Mouse (Mus musculus) retina, adult 2 months (tissue): ENCODE data around the gene Plxnc1.

Source experiments
- DNase-seq: peaks from one replicate; pipeline ENCODE4 v3.0.0-alpha.2; 2012; ENCODE audit warnings: low read depth, low spot score

The Plxnc1 gene

DNA sequence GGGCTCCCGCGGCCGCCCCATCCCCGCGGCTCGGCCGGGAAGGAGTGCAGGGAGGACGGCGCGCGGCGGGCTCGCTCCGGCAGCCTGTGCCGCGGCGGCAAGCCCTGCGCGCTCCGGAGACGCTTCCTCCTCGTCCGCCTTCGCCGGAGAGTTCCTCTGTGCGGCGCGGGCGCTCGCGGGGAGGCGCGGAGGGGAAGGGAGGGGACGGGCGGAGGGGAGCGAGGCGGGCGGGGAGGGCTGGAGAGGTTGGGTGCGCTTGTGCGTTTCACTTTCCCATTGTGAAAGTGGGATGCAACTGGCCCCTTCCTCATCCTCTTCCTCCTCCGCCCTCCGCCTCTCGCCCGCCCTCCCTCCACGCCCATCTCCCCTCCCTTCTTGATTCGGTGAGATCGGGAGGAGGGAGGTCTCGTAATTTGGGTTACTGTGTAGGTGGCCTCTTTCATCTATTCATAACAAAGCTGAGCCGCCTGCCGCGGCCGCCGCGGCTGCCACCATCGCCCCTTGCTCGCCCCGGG, at the start of gene Plxnc1:
Gene Plxnc1, minus strand, starts transcription at position 145 of the 515 bp plus-strand sequence.
- no peak for DNase-seq

DNA sequence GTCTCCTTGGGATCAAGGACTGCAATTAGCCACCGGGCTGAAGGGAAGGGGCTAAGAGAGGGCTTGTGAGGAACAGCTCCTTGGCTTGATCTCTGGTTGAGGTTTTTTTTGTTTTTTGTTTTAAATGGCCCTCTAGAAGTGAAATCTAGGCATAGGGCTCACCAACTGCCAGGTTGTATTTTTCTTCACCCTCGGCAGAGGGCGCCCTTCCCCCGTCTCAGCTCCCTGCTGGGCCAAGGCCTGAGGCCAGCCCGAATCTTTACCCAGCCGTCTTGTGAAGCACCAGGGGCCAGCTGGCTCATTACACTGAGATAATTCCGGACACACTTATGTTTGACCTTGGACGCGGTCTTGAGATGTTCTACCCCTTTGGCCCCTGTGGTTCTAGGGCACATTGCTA, 47.5 kb upstream of the Plxnc1 start:
- DNase-seq, result no peak

DNA sequence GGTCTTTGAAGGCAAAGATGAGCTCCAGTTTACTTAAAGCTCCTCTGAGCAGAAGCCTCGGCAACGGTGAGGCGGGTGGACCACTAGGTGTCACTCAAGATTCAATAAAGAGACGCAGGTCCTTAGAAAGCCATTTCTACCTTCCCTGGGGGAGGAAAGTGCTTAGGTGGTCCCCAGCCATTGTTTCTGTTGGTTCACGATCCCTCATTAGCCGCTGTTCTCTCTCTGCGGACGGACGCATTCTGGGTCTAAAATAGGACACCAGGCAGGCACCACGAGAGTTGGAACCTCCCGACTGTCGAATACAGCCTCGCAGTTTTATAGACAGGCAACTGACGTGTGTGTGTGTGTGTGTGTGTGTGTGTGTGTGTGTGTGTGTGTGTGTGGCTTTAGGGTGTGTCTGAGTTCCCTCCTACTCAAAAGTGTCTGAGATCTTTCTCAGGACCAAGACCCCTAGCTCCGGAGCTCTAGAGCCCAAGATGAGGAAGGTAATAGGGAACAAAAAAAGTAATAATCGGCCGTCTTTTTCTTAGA, 47.0 kb upstream of the Plxnc1 start:
- DNase-seq, result peak; percentile 30

DNA sequence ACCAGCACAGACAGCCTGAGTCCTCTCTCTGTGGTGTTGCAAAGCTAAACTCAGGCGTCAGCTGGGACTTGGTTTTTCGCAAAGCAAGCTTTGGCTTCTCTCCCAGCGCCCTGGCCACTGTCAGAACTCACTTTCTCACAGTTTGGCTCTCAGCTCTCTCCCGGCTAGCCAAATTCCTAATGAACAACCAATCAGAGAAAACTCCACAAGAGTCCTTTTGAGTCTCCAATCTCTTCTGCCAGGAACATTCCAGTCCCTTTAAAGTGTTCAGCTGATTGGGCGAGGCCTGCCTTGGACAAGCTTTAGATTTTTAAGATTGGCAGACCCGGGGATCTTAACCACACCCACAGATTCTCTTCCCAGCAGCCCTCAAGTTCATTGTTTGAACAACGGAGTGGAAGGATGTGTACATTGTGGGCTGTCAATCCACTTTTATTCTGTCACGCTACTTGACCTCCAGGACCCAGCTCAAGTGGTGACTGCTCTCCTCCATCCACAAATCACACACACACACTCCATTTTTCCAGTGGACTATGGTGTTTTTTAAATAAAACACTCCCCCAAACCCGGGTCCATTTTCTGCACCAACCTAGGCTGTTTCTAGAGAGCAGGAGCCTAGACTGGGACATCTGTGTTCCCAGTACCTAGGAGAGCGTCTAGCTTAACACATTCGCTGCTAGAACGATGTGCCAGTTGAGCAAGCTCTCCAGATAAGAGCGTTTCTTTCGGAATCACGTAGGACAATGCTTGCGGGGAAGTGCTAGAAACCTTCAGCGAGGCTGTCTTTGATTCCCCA, 46.3 kb upstream of the Plxnc1 start:
- no peak for DNase-seq

DNA sequence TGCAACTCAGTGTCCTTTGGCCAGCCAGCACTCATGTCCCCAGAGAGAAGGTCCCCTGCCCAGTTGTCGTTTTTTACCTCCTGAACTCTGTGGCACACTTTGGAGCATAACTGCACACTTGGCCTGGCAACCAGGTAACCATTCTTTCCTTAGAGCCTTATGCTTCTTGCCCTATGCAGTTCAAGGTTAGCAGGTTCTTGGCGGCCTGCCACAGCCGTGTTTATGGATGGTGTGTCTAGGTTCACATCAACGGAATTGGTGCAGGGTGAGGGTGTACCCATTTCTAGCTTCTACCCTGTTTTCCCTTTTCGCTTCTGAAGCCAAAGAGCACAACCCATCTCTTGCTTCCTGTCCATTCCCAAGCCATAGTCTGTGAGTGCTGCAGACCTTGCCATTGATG, 44.7 kb upstream of the Plxnc1 start:
- DNase-seq, result no peak

DNA sequence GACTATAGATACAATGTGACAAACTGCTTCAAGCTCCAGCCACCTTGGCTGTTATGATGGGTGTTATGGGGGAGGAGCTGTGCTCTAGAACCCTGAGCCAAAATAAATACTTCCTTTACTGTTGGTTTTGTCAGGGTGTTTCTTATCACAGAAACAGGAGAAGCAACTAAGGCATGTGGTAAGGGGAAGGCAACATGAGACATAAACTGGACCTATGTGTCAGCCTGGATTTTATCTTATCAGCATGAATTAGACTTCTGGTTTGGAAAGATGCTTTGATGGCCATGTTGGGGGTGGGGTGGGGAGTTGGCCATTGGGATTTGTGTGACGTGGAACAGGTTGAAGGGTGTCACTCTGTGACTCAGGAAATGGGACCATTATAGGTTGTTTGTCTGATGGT, 40.5 kb upstream of the Plxnc1 start:
- DNase-seq, result no peak

DNA sequence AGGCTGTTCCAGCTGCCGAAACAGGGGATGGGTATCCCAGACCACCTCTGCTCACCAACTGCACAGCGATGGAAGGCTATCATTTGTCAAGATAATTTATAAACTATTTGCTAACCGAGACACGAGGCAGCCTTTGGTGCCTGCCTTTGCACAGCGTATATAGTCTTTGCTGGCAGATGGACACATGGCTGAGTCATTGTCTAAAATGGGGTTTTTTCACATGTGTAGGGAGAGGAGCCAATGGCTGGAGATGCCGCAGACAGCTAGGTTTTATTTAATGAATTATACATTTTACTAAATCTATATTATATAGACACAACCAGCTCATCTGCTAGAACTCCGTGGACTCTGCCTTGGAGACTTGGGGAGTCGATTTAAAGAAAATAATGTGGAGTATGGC, 37.9 kb upstream of the Plxnc1 start:
- DNase-seq, result no peak

DNA sequence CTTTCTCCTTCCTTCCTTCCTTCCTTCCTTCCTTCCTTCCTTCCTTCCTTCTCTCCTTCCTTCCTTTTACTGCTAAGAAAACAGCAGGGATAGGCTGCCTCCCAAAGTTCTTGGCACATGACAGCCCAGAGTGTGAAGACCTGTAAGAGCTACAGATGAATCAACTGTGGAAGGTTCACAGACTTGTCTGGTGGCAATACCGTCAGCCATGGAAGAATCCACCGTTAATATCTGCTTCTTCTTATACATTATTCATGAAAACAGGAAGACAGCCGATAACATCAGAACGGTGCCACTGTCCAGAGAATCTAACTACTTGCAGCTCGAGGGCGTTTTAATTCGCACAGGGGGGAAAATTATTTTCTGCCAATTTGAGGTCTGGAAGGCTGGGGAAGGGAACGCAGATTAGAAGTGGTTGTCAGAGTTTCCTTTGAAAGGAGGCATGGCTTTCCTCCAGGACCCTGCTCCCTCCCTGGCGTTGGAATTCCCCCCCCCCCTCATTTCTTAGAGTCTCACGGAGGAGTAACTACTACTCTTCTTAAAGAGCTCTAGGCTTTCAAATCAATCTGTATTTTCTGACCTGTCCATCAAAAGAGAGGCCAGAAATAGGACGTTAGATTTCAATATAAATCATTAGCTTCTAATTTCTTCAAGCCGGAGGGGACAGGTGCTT, 37.0 kb upstream of the Plxnc1 start:
- no peak for DNase-seq

DNA sequence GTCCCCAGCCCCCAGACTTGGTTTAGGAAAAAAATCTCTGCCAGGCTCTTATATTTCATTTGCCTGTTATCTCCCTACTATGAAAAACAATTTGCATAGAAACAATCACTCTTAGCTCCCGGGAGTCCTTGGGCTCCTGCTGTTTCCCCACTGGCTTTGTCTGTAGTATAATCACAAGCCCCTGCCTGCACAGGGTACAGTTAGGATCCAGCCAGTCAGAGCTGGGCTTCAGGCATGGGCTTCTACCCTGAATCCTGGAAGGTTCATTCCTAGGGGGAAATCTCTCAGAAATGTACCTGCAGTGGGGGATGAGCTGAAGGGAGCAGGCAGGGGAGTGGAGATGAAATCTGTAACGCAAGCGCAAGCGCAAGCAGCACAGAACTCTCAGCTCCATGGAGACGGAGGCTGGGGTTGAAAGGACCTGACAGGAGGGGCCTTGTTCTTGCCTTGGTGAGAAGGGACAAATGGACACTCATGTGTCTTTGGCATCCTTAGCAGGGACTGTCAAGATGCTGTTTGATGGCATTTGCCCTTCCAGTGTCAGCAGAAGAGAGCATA, 33.7 kb upstream of the Plxnc1 start:
- DNase-seq, result no peak

DNA sequence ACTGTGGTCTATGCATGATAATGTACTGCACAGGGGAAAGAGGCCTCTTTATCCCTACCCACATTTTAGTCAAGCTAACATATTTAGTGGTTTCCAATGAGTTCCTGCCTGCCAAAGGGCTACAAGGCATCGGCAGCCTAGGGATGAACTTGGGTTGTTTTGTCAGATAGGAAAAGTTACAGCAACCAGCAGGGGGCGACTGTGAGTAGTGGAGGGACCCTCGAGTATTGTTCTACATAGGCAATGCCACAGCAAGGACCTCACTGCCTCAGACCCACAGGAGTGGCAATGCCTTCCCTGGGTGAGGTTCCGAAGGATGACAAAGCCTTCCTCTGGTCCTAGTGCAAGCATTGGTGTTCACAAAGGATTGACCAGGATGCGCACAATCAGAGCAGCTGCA, 31.7 kb upstream of the Plxnc1 start:
- DNase-seq, result no peak

DNA sequence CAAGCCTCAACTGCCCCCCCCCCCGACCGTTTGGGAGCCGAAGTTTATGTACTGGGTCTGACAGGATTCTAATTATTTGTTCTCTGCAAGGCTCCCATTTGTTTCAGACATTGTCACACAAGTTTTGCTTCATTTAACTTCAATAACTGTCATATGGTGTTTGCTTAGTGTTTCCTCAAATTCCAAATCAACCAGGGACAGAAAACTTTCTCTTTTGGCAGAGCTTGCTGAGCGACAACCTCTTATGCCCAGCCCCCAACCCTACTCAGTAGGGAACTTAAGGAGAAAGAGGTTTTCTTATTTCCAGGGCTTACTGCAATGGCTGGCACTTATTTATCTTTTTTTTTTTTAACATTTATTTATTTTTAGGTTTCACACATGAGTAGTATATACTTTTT, 30.5 kb upstream of the Plxnc1 start:
- no peak for DNase-seq

DNA sequence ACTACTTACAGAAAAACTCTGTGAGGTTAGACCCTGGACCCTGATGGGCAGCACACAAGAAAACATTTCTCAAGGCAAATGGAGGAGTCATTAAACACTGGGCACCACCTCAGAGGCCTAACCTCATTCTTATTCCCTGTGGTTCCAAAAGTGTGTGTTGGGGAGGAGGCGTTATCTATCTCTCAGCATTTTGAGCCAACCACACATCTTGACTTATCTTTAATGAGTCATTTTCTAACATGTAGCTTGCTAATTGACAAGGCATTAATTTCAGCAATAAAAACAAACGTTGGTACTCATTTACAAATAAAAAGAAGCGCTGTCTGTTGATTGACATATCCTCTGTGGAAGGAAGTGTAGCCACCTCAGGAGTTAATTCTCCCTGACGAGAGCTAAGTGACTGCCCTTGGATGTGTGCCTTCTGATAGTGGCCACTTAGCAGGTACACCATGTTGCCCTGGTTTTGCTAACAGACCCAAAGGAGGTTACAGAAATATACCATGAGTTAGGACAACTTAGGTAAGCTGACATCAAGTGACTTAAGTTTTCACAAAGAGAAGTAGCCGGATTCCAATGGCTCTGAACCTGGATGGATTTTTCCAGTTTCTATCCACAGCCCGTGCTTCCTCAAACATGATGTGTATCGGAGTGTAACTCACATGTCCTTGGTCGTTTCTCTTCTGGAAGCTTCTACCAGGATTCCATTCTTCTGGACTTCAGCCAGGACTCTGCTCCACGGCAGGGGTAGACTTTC, 29.9 kb upstream of the Plxnc1 start:
- no peak for DNase-seq

DNA sequence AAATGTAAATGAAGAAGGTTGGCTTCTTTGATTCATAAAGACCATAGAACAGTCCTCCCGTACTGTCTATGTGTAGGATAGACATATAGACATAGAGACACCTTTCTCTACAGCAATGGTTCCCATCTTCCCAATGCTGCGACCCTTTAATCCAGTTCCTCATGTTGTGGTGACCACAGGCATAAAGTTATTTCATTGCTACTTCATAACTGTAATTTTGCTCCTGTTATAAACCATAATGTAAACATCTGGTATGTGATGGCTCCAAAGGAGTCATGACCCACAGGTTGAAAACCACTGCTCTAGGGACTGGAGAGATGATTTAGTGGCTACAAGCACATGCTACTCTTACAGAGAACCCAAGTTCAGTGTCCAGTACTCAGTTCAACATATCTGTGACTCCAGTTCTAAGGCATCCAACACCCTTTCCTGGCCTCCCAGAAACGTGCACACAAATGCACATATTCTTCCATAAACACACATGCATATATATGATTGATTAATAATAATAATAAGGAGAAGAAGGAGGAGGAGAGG, 27.1 kb upstream of the Plxnc1 start:
- no peak for DNase-seq

DNA sequence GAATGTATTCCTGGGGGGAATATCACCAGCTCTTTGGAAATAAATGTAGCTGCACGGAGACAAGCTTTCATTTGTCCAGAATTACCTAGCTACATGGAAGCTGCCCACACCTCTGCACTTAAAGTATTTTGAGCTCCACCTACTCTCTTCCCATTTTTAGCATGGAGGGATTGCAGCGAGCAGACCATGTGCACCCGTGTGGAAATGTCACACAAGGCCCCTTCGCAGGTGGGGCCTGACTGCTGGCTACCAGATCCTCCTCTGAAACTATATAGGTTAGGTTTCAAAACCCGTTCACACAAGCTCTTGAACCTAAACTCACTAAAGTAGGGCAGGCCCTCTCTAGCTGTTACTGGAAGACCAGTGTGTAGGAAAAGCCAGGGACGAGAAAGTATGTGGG, 25.6 kb upstream of the Plxnc1 start:
- no peak for DNase-seq

DNA sequence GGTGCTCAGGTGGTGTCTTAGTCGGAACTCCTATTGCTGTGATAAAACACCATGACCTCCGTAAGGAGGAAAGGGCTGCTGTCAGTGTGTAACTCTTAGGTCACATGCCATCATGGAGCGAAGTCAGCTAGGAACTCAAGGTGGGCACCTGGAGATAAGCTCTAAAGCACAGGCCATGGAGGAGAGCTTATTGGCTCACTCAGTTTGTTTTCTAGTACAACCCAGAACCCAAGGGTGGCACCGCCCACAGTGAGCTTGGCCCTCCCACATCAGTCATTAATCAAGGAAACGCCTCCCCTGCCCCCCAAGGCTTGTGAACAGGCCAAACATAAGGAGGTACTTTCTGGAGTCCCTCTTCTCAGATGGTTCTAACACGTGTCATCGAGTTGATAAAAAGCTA, 22.8 kb upstream of the Plxnc1 start:
- DNase-seq, result no peak

DNA sequence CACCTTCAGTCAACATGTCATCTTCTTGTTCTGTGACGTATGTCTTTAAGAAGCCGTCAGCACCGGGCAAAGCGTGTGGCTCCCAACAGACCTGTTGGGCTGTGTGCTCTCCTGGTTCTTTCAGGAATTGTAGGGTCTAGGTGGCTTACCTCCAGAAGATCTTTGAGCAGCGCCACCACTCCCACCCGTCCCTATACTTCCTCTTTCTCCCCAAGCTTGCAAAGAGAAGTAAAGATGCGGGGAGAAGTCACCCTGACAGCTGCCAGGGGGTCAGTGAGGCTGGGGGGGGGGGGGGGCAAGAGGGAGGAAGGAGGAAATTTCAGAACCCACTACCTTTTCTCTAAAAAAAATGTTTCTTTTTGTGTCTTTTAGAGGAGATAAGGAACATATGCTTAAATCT, 22.2 kb upstream of the Plxnc1 start:
- DNase-seq, result no peak

DNA sequence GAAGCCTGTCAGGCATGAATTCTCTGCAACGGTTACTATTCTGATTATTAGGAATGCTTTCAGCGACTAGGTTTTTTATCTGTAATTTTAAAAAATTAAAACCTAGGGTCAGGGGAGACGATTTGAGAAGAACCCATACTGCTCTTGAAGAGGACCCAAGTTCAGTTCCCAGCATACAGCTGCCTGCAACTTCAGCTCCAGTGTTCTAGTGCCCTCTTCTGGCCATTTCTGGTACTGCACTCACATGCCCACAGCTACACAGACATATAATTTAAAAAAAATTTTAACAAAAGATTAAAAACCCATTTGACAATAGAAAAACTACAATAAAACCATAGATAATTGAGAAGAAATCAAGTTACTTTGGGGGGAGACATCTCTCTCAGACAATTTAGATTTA, 20.5 kb upstream of the Plxnc1 start:
- DNase-seq, result no peak

DNA sequence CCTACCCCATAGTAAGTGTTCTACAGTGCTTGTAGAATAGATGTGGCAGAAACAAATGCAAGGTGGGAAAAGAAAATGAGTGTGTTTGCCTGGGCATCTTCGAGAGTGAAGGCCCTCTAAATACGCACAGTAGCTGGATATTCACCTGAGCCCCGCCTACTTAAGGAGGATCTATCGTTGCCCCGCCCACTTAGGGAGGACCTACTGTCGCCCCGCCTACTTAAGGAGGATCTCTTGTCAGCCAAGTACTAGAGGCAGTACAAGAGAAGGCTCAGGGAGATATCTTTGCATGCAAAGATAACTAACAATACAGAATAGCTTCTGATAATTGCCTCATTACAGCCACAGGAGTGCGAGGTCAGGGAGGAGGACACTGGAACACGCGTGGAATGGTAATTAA, 17.4 kb upstream of the Plxnc1 start:
- DNase-seq, result no peak

DNA sequence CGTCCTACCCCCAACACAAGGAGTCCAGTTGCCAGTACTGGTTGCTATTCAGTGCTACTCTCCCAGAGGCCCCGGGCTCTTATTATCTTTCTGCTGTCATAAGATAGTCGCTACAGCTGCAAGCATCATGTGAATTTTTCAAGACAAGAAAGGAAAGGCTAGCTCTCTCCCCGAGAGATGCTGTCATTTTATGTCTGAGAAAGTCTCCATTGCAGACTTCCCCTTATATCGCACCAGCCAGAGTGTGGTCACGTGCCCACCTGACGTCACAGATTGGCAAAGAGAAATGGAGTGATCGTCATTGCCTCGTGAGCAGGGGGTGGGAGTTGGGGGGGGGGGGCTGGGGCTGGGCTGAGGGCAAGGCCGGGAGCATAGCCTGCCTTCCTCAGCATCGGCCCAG, 16.6 kb upstream of the Plxnc1 start:
- DNase-seq, result no peak

DNA sequence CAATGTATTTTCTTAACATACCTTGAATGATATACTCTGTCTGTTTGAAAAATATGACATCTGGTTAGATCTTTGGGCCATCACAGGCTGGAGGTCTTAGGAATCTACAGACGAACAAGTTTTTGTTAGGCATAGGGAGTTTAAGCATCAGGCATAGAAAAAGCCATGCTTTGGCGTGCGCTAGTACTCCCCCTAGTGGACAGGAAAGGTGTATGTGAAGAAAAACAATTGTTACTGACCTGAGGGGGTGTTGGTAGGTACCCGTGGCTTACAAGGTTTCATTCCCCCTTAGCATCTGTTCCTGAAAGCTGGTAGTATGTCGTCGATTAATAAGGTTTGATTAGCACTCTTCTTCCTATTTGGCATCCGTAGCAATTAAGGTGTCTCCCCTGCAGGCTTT, 13.7 kb upstream of the Plxnc1 start:
- peak; percentile 33 for DNase-seq

DNA sequence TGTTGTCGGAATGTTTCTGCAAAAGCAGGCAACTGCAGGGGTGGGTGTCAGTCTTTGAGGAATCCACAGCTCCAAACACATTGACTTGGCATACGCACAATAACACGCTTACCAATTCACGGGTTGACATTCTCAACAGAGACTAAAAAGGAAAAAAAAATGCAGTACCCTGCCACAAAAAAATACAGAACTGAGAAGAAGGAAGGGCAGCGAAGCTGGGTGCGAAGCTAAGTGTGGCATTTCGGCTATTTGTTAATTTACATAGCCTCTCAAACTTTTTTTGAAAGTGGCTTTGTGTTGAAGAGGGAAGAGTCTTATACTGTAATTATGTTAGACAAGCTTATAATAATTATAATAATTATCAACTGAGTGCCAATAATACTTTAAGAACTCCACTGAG, 13.1 kb upstream of the Plxnc1 start:
- no peak for DNase-seq
